Mouse (Mus musculus) embryonic facial prominence, embryonic 14.5 days (tissue): ENCODE measurements around the gene Nop16. TPM values are rescaled to one million over a fixed set of nuclear protein-coding genes. Genes with fewer than 3 reads are reported as not detected.

Experiments
- ATAC-seq: fragments of 200-750 bp; cut with Nextera tagmentation; 2 replicates; pipeline ENCODE4 v1.8.0; 2017; ENCODE audit warnings: low read depth, moderate number of reproducible peaks, moderate TSS enrichment
- DNase-seq: peaks from one replicate; pipeline ENCODE4 v3.0.0-alpha.2; 2015; ENCODE audit warnings: low spot score
- H3K27ac ChIP-seq: fragments of 300-500 bp; sonication (generic); replicated peaks from 2 replicates; pipeline ENCODE4 v1.5.1; 2014; ENCODE audit warnings: low read depth, mild to moderate bottlenecking, low read length, moderate library complexity
- H3K27me3 ChIP-seq: fragments of 300-500 bp; sonication (generic); replicated peaks from 2 replicates; pipeline ENCODE4 v1.6.1; 2014; ENCODE audit warnings: low read length; ENCODE audit not compliant: control insufficient read depth, insufficient read depth
- H3K36me3 ChIP-seq: fragments of 300-500 bp; sonication (generic); 2 replicates; pipeline ENCODE4 v1.6.1; 2014; ENCODE audit warnings: low read length, mixed read lengths; ENCODE audit not compliant: control insufficient read depth, insufficient read depth
- H3K4me1 ChIP-seq: fragments of 300-500 bp; sonication (generic); 2 replicates; pipeline ENCODE4 v1.6.1; 2014; ENCODE audit warnings: antibody characterized with exemption, low read length; ENCODE audit not compliant: control insufficient read depth, insufficient read depth
- H3K4me2 ChIP-seq: fragments of 300-500 bp; sonication (generic); 2 replicates; pipeline ENCODE4 v1.6.1; 2014; ENCODE audit warnings: low read depth, mild to moderate bottlenecking, low read length, moderate library complexity, mixed read lengths
- H3K4me3 ChIP-seq: fragments of 300-500 bp; sonication (generic); 2 replicates; pipeline ENCODE4 v1.5.1; 2014; ENCODE audit warnings: low read depth, mild to moderate bottlenecking, low read length
- H3K9ac ChIP-seq: fragments of 300-500 bp; sonication (generic); 2 replicates; pipeline ENCODE4 v1.6.1; 2014; ENCODE audit warnings: low read depth, mild to moderate bottlenecking, low read length, moderate library complexity, mixed read lengths
- H3K9me3 ChIP-seq: fragments of 300-500 bp; sonication (generic); 2 replicates; pipeline ENCODE4 v1.6.1; 2016; ENCODE audit warnings: low read length; ENCODE audit not compliant: control insufficient read depth
- WGBS: fragments of 180-500 bp; shearing (Covaris S2); extraction: QIAGEN DNeasy Blood & Tissue Kit; methylation state at CpG from one replicate; pipeline ENCODE4 v1.1.7; 2014; 5-methylcytosine and 5-hydroxymethylcytosine counted together
- polyA plus RNA-seq: library from polyadenylated mRNA; unstranded; fragments of >200 nt; fragmentation: Nextera tagmentation; extraction: Ambion mirVana; gene quantifications from 2 replicates; pipeline ENCODE4 v1.2.1, GENCODE M21; 2014

The Nop16 gene
- polyA plus RNA-seq, result 42.7 and 51.6 TPM in 2 replicates

DNA sequence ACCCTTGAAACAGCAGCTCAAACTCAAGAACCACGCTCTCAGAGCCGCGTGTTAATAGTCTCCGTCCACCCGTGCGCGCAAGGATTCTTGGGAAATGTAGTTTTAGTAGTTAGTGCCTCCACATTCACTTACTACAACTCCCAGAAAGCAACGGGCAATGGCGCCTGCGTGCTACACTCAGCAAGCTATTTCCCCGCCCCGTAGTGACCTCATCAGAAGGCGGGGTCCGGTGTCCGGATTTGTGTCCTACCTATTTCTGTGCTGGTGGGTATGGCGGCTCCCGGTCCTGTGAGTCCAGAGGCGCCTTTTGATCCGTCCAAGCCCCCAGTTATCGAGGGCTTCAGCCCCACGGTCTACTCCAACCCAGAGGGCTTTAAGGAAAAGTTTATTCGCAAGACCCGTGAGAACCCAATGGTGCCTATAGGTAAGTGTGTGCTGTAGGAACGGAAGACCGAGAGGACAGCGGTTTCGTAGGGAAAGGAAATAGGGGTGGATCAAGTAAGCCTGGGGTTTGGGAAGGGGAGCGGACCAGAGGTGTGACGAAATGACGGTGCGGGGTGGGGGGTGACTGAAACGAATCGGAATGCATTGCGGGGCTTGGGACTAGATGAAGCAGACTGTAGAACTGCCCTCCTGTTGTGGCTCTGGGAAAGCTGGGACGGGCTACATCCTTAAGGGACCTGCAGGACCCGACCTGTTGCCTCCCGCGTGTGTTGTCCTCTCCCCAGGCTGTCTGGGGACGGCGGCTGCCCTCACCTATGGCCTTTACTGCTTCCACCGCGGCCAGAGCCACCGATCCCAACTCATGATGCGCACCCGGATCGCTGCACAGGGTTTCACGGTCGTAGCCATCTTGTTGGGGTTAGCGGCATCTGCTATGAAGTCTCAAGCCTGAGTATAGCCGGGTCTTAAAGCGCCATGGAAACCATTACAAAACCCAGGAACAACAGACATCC, at the start of gene Nop16, which contains the start of gene Higd2a:
Gene Nop16, minus strand, starts transcription at position 95 of the 956 bp plus-strand sequence.
Gene Higd2a, plus strand, starts transcription at position 212 of the 956 bp plus-strand sequence.
- peak; percentile 97 for ATAC-seq
- peak within 1 kb of the TSS; percentile 85 for H3K27ac ChIP-seq
- under 1% methylated on average over 51 of the region's 51 CpGs for WGBS
- peaks cover 46% of the 10 kb centered on the region for H3K36me3 ChIP-seq
- peak within 1 kb of the TSS; percentile 77 for H3K9ac ChIP-seq
- peaks cover 10% of the 10 kb centered on the region for H3K4me1 ChIP-seq
- peak within 1 kb of the TSS; percentile 82 for H3K4me2 ChIP-seq
- DNase-seq, result peak; percentile 100
- H3K4me3 ChIP-seq, result peak within 1 kb of the TSS; percentile 67
- no peaks in the 10 kb centered on the region for H3K27me3 ChIP-seq
- no peaks in the 10 kb centered on the region for H3K9me3 ChIP-seq

GRCm38 (mm10) chr13:54635011-54635410, 45.1 kb upstream of the Nop16 start:
- 94% methylated on average over 3 of the region's 3 CpGs for WGBS
- DNase-seq (no peak), ATAC-seq (no peak)
- Histone ChIP-seq H3K9ac (no peak overlapping the region), H3K9me3 (no peaks in the 10 kb centered on the region), H3K4me3 (no peak overlapping the region), H3K27me3 (no peaks in the 10 kb centered on the region), H3K4me1 (no peaks in the 10 kb centered on the region), H3K27ac (no peak overlapping the region), H3K4me2 (no peak overlapping the region), H3K36me3 (peaks cover 48% of the 10 kb centered on the region)

GRCm38 (mm10) chr13:54632731-54633277, 42.9 kb upstream of the Nop16 start:
- 68% methylated on average over 3 of the region's 3 CpGs for WGBS
- no peak for ATAC-seq
- Histone ChIP-seq H3K27ac (no peak overlapping the region), H3K27me3 (no peaks in the 10 kb centered on the region), H3K9me3 (no peaks in the 10 kb centered on the region), H3K4me2 (no peak overlapping the region), H3K4me1 (no peaks in the 10 kb centered on the region), H3K9ac (no peak overlapping the region), H3K4me3 (no peak overlapping the region), H3K36me3 (peaks cover 32% of the 10 kb centered on the region)
- DNase-seq, result no peak

- H3K4me3 ChIP-seq, result no peak overlapping the region
- no peak overlapping the region for H3K27ac ChIP-seq
- no peak overlapping the region for H3K9ac ChIP-seq
- no peaks in the 10 kb centered on the region for H3K27me3 ChIP-seq
- peak; percentile 57 for DNase-seq
- peaks cover 12% of the 10 kb centered on the region; the same call in 1 of the 2 replicates for H3K36me3 ChIP-seq
- no peaks in the 10 kb centered on the region for H3K9me3 ChIP-seq
- 79% methylated on average over 4 of the region's 4 CpGs for WGBS
- ATAC-seq, result peak; percentile 68; the same call in 1 of the 2 replicates
- H3K4me2 ChIP-seq, result no peak overlapping the region
- H3K4me1 ChIP-seq, result no peaks in the 10 kb centered on the region
Observed at GRCm38 (mm10) chr13:54629128-54629527, 39.2 kb upstream of the Nop16 start.

GRCm38 (mm10) chr13:54621960-54622521, 32.2 kb upstream of the Nop16 start:
- WGBS, result 2% methylated on average over 26 of the region's 27 CpGs
- peak overlapping the region; percentile 97 for H3K9ac ChIP-seq
- peak; percentile 13 for DNase-seq

DNA sequence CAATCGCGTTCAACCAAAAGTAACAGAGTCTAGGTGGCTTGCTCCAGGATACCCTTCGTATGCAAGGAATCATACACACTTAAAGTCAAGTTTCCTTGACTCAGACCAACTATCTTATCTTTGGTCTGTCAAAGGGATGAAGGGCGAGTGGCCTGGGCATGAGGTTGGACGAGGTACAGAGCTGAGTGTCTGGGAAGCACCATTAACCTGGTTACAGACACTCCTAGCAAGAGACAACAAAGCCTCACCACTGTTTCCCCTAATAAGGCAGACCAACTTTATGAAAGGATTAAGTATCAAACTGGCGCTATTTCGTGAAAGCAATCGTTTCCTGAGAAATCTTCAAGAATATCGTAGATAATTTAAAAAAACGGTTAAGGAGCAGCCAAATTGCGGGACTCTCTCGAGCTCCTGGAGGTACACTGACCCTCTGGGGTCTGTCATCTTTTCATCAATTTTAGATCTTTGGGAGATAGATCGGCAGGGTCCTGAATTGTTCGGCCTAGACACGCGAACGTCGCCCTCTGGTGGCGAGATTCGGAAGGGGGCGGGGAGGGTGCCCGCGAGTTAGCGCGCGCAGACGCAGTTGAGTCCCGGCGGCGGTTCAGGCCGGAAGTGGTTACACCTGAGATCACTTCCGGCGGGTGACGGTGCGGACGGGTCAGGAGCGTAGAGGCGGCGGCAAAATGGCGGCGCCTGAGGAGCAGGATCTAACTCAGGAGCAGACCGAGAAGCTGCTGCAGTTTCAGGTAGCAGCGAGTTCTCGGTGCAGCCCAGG, 31.5 kb upstream of the Nop16 start, which contains the start of gene Faf2:
Gene Faf2, plus strand, starts transcription at position 630 of the 778 bp plus-strand sequence.
- peak; percentile 98 for DNase-seq
- ATAC-seq, result peak; percentile 98
- Histone ChIP-seq H3K9ac (peak within 1 kb of the TSS; percentile 97), H3K36me3 (no peaks in the 10 kb centered on the region), H3K27me3 (no peaks in the 10 kb centered on the region), H3K9me3 (no peaks in the 10 kb centered on the region), H3K27ac (peak within 1 kb of the TSS; percentile 91), H3K4me1 (peaks cover 8% of the 10 kb centered on the region), H3K4me2 (peak within 1 kb of the TSS; percentile 86), H3K4me3 (peak within 1 kb of the TSS; percentile 94)
- WGBS, result 12% methylated on average over 42 of the region's 44 CpGs

More at GRCm38 (mm10) chr13:54621960-54622521, 32.2 kb upstream of the Nop16 start:
- Histone ChIP-seq H3K4me1 (peaks cover 8% of the 10 kb centered on the region), H3K4me2 (peak overlapping the region; percentile 86), H3K27me3 (no peaks in the 10 kb centered on the region), H3K36me3 (no peaks in the 10 kb centered on the region), H3K27ac (peak overlapping the region; percentile 91), H3K4me3 (peak overlapping the region; percentile 94), H3K9me3 (no peaks in the 10 kb centered on the region)
- peak; percentile 51 for ATAC-seq

DNA sequence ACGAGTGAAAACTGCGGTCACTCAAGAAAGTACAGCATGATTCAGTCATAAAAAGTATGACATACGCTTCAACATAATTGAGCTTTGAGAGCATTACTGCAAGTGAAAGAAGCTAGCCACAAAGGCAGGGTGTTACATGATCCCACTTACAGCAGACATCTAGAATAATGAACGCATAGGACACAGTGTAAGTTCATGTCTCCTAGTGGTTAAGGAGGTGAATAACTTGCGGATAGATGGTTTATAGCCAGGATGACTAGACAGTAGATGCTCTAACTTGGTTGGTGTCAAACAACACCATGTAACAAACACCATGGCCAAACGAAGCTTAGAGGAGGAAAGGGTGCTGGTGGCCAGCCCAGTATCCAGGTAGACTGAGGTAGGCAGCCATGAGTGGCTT, 27.1 kb upstream of the Nop16 start:
- WGBS, result 63% methylated on average over 6 of the region's 6 CpGs

GRCm38 (mm10) chr13:54616307-54616706, 26.4 kb upstream of the Nop16 start:
- Histone ChIP-seq H3K4me3 (no peak overlapping the region), H3K36me3 (no peaks in the 10 kb centered on the region), H3K9me3 (no peaks in the 10 kb centered on the region), H3K4me1 (no peaks in the 10 kb centered on the region), H3K4me2 (no peak overlapping the region), H3K27ac (no peak overlapping the region), H3K9ac (no peak overlapping the region), H3K27me3 (no peaks in the 10 kb centered on the region)
- no peak for ATAC-seq
- 75% methylated on average over 8 of the region's 8 CpGs for WGBS
- no peak for DNase-seq

More for the DNA sequence above, 27.1 kb upstream of the Nop16 start:
- Histone ChIP-seq H3K27me3 (no peaks in the 10 kb centered on the region), H3K9me3 (no peaks in the 10 kb centered on the region), H3K9ac (no peak overlapping the region), H3K4me3 (no peak overlapping the region), H3K4me2 (no peak overlapping the region), H3K4me1 (no peaks in the 10 kb centered on the region), H3K27ac (no peak overlapping the region), H3K36me3 (no peaks in the 10 kb centered on the region)
- no peak for ATAC-seq
- no peak for DNase-seq
